Mouse (Mus musculus) thymus, adult 2 months (tissue): ENCODE measurements around the gene Nckap1. TPM values are rescaled to one million over a fixed set of nuclear protein-coding genes. Genes with fewer than 3 reads are reported as not detected.
A peak's percentile ranks its signal among the peaks of the same experiment; 100 is the strongest.

Experiments used
- DNase-seq: peaks from one replicate; pipeline ENCODE4 v3.0.0; 2021
- H3K27ac ChIP-seq: fragments of 200-500 bp; 2 replicates; pipeline ENCODE4 v1.5.1; 2012; ENCODE audit warnings: low read length, control low read depth; ENCODE audit not compliant: control insufficient read depth, insufficient read depth
- H3K27me3 ChIP-seq: fragments of 200-500 bp; 2 replicates; pipeline ENCODE4 v1.6.1; 2012; ENCODE audit warnings: mild to moderate bottlenecking, low read length, moderate library complexity, mixed read lengths; ENCODE audit not compliant: control insufficient read depth, insufficient read depth
- H3K36me3 ChIP-seq: fragments of 200-500 bp; 2 replicates; pipeline ENCODE4 v1.6.1; 2012; ENCODE audit warnings: mild to moderate bottlenecking, low read length, moderate library complexity; ENCODE audit not compliant: control insufficient read depth, insufficient read depth
- H3K4me1 ChIP-seq: fragments of 200-500 bp; replicated peaks from 2 replicates; pipeline ENCODE4 v1.6.1; 2012; ENCODE audit warnings: low read length; ENCODE audit not compliant: control insufficient read depth, insufficient read depth
- H3K4me3 ChIP-seq: fragments of 200-500 bp; 2 replicates; pipeline ENCODE4 v1.5.1; 2012; ENCODE audit warnings: mild to moderate bottlenecking, low read length, control low read depth, moderate library complexity; ENCODE audit not compliant: control insufficient read depth, insufficient read depth
- CTCF ChIP-seq: fragments of 200-500 bp; IDR thresholded peaks from 2 replicates; pipeline ENCODE4 v1.5.1; 2012; ENCODE audit warnings: mild to moderate bottlenecking, control low read depth, low read length, moderate library complexity, borderline replicate concordance; ENCODE audit not compliant: control insufficient read depth, poor library complexity, insufficient read depth; ENCODE audit errors: extremely low read depth
- POLR2A ChIP-seq: fragments of 200-500 bp; IDR thresholded peaks from 2 replicates; pipeline ENCODE4 v1.6.1; 2012; ENCODE audit warnings: mild to moderate bottlenecking, low read length, control low read depth, moderate library complexity; ENCODE audit not compliant: control insufficient read depth, poor library complexity, insufficient read depth; ENCODE audit errors: extremely low read depth
- WGBS: fragments of 180-500 bp; shearing (Covaris S2); methylation state at CpG from one replicate; pipeline ENCODE4 v1.1.7; 2018; 5-methylcytosine and 5-hydroxymethylcytosine counted together
- polyA plus RNA-seq: library from polyadenylated mRNA; depleted of rRNA; stranded (reverse); fragments of >200 nt; gene quantifications from 2 replicates; pipeline ENCODE4 v1.2.3, GENCODE M21; 2012; rRNA removed

The Nckap1 gene
- polyA plus RNA-seq = 7.6 and 9.1 TPM in 2 replicates

DNA sequence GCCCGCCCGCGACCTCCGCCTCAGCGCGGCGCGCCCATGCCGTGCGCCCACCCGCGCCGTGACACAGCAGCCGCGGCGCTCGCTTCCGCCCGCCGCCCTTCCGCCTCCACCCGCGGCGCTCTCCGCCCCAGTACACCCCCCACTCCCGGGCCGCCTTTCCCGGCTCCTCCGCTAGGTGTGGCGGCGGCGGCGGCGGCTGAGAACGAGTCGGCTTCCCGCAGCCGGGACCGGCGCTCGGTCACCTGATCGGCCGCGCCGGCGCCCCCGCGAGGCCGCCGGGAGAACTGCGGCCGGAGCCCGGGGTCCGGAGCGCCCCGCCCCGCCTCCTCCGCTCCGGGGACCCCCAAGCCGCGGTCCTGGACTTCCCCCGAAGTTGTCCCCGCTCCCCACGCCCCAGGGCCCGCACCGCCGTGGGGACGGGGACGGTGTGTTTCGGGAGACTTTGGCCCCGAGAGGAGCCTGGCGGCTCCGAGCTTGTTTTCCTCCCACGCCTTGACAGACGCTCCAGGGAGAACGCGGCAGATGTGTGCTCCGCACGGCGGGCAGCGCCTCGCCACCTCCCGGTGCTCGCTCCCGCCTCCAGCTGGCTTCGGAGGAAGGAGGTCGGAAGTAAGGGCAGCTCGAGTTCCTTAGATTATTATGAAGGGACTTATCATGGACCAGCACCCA, at the start of gene Nckap1:
Gene Nckap1, minus strand, starts transcription at position 338 of the 669 bp plus-strand sequence.
- DNase-seq = peak; percentile 82
- H3K36me3 ChIP-seq = no peaks in the 10 kb centered on the region
- H3K4me1 ChIP-seq = peaks cover 7% of the 10 kb centered on the region
- no peak within 1 kb of the TSS for H3K27ac ChIP-seq
- H3K27me3 ChIP-seq = peaks cover 15% of the 10 kb centered on the region
- TF ChIP-seq POLR2A = no peak
- peak; percentile 85 for TF ChIP-seq CTCF
- WGBS = 2% methylated on average over 73 of the region's 88 CpGs
- peak within 1 kb of the TSS; percentile 52 for H3K4me3 ChIP-seq

DNA sequence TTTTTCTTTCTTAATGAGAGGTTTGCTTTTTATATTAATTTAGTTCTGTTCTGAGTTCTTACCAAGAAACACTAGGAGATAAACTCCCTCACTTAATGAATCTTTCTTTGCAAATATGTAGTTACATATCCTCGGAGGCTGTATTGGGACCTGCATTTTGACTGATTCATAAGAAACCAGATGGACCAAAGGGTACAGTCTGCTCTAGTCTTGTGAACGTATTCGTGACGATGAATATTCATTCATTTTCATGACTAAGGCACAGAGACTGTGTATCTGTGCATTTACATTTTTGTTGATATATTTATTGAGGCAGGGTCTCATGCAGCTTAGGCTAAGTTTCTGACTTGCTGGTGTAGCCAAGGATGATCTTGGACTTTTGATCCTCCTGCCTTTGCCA, 43.3 kb upstream of the Nckap1 start:
- Histone ChIP-seq H3K4me1 (no peaks in the 10 kb centered on the region), H3K4me3 (no peak overlapping the region), H3K36me3 (no peaks in the 10 kb centered on the region), H3K27me3 (no peaks in the 10 kb centered on the region), H3K27ac (no peak overlapping the region)
- no peak for TF ChIP-seq POLR2A
- TF ChIP-seq CTCF = no peak
- WGBS = 98% methylated on average over 4 of the region's 4 CpGs
- no peak for DNase-seq

DNA sequence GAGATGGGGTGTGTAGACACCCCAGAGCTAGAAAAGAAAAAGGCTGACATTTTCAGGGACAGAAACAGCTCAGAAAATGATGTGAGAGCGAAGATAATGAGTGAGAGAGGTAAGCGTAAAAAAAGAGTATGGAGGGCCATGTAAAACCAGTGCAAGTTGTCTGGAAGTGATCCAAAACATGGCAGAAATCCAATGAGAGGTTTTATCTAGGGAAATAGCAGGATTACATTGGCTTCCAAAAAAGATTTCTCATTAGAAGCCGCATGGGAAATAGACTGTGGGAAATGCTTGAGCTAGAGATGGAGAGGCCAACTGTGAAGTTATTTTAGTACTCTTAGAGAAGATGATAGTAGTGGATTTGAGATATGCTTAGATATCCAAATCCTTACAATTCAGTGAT, 40.7 kb upstream of the Nckap1 start:
- DNase-seq = no peak
- H3K36me3 ChIP-seq = no peaks in the 10 kb centered on the region
- TF ChIP-seq CTCF (no peak), POLR2A (no peak)
- H3K4me1 ChIP-seq = 0 out of 2 replicates have a peak, but pooled peaks cover 2% of the 10 kb centered on the region
- H3K27me3 ChIP-seq = no peaks in the 10 kb centered on the region
- no peak overlapping the region for H3K27ac ChIP-seq
- WGBS = 96% methylated on average over 3 of the region's 3 CpGs
- H3K4me3 ChIP-seq = no peak overlapping the region

DNA sequence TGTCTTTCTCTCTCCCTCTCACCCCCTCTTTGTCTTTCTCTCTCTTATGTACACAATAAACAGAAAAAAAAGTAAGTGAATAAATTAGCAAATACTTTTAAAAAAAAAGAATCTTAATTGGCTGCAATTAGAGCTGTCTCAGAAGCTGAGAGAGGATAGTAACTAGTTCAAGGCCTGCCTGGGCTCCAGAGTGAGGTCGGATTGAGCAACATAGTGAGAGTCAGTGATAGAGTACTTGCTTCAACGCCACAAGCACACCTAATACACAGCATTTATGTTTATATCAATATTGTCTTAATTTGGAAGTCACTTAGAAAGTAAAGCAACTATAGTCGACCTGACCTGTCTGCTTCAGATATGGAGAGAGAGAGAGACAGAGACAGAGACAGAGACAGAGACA, 37.8 kb upstream of the Nckap1 start:
- TF ChIP-seq POLR2A (no peak), CTCF (no peak)

DNA sequence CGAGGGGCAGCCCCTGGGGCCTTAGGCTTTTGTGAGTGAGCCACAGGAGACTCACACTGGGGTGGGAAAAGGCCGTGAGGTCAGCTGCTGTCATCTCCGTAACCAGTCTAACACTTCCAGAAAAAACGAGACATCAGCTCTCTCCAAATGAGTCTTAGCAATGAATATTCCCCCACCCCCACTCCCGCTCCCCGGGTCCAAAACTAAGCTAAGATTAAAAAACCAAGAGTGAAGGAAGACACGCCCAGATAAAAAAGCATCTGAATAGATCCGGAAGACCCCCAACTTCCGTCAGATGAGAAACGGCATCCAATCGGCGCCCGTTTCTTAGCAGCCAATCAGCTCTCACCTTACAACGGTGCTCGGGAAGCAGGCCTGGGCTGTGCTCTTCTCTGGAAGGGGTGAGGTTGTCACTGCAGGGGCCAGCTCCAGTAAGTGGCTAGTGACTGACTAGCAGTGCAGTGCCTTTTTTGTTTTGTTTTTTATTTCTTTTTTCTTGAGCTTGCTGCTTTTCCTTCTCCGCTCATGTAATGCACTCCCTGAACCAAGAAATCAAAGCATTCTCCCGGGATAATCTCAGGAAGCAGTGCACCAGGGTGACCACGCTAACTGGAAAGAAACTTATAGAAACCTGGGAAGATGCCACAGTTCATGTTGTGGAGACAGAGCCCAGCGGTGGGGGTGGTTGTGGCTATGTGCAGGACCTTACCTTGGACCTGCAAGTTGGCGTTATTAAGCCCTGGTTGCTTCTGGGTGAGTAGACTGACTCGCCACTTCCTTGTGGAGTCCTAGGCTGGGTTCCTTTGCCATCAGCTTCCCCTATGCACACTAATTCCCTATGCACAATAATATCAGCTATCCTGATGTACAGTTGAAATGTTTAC, 35.9 kb upstream of the Nckap1 start, which contains the start of the genes Dusp19 and Nup35:
Gene Dusp19, plus strand, starts transcription at position 192 of the 884 bp plus-strand sequence.
Gene Nup35, plus strand, starts transcription at position 383 of the 884 bp plus-strand sequence.
- WGBS = 3% methylated on average over 21 of the region's 21 CpGs
- H3K27ac ChIP-seq = peak within 1 kb of the TSS; percentile 30; the same call in 1 of the 2 replicates
- TF ChIP-seq POLR2A = peak; percentile 73; the same call in 1 of the 2 replicates
- TF ChIP-seq CTCF = no peak
- no peaks in the 10 kb centered on the region for H3K36me3 ChIP-seq
- H3K4me1 ChIP-seq = 0 out of 2 replicates have a peak, but pooled peaks cover 2% of the 10 kb centered on the region
- H3K27me3 ChIP-seq = no peaks in the 10 kb centered on the region
- peak within 1 kb of the TSS; percentile 59 for H3K4me3 ChIP-seq
- peak; percentile 92 for DNase-seq

More for the DNA sequence above, 37.8 kb upstream of the Nckap1 start:
- Histone ChIP-seq H3K27me3 (no peaks in the 10 kb centered on the region), H3K27ac (no peak overlapping the region), H3K4me3 (no peak overlapping the region), H3K4me1 (0 out of 2 replicates have a peak, but pooled peaks cover 2% of the 10 kb centered on the region), H3K36me3 (no peaks in the 10 kb centered on the region)
- 94% methylated on average over 3 of the region's 3 CpGs for WGBS
- no peak for DNase-seq

DNA sequence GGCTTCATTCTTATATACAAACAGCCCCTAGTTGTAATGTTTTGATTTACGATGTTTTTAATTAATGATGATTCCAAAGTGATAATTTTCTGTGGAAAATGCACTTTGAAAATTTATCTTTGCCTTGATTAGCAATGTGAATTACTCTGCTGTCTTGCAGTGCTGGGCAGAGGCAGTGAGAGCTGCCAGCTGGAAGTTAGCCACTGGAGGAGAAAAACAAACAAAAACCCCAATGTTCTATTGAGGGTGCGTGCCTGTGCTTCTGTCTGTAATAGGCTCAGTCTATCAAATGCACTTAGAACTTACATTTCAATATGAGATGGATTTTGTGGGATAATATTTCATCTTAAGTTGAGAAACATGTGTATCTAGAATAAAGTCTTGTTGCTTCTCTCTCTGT, 31.6 kb upstream of the Nckap1 start:
- Histone ChIP-seq H3K27ac (no peak overlapping the region), H3K4me1 (0 out of 2 replicates have a peak, but pooled peaks cover 1% of the 10 kb centered on the region), H3K27me3 (no peaks in the 10 kb centered on the region), H3K4me3 (no peak overlapping the region), H3K36me3 (no peaks in the 10 kb centered on the region)
- no peak for TF ChIP-seq CTCF
- no peak for TF ChIP-seq POLR2A
- 94% methylated on average over 2 of the region's 2 CpGs for WGBS
- no peak for DNase-seq
